Mouse (Mus musculus) embryonic facial prominence, embryonic 12.5 days (tissue): ENCODE results near the gene Adgrl2. TPM values are rescaled to one million over a fixed set of nuclear protein-coding genes. Genes with fewer than 3 reads are reported as not detected.

Experiments used
- ATAC-seq: fragments of 200-750 bp; cut with Nextera tagmentation; 2 replicates; pipeline ENCODE4 v1.8.0; 2017; ENCODE audit not compliant: insufficient number of reproducible peaks, insufficient read depth, low FRiP score, low TSS enrichment
- H3K27ac ChIP-seq: fragments of 300-500 bp; sonication (generic); 2 replicates; pipeline ENCODE4 v1.5.1; 2016; ENCODE audit warnings: mild to moderate bottlenecking
- H3K27me3 ChIP-seq: fragments of 300-500 bp; sonication (generic); 2 replicates; pipeline ENCODE4 v1.6.1; 2016; ENCODE audit warnings: mild to moderate bottlenecking, moderate library complexity
- H3K36me3 ChIP-seq: fragments of 300-500 bp; sonication (generic); 2 replicates; pipeline ENCODE4 v1.6.1; 2016; ENCODE audit warnings: mild to moderate bottlenecking
- H3K4me1 ChIP-seq: fragments of 300-500 bp; sonication (generic); 2 replicates; pipeline ENCODE4 v1.6.1; 2016
- H3K4me2 ChIP-seq: fragments of 300-500 bp; sonication (generic); replicated peaks from 2 replicates; pipeline ENCODE4 v1.6.1; 2016; ENCODE audit warnings: mild to moderate bottlenecking, moderate library complexity
- H3K4me3 ChIP-seq: fragments of 300-500 bp; sonication (generic); 2 replicates; pipeline ENCODE4 v1.5.1; 2016; ENCODE audit warnings: mild to moderate bottlenecking
- H3K9ac ChIP-seq: fragments of 300-500 bp; sonication (generic); 2 replicates; pipeline ENCODE4 v1.6.1; 2016; ENCODE audit warnings: mild to moderate bottlenecking, moderate library complexity
- H3K9me3 ChIP-seq: fragments of 300-500 bp; sonication (generic); 2 replicates; pipeline ENCODE4 v1.6.1; 2016; ENCODE audit warnings: mild to moderate bottlenecking, moderate library complexity
- WGBS: fragments of 180-500 bp; shearing (Covaris S2); methylation state at CpG from one replicate; pipeline ENCODE4 v1.1.7; 2016; 5-methylcytosine and 5-hydroxymethylcytosine counted together
- polyA plus RNA-seq: library from polyadenylated mRNA; unstranded; fragments of >200 nt; fragmentation: Nextera tagmentation; extraction: Ambion mirVana; gene quantifications from 2 replicates; pipeline ENCODE4 v1.2.1, GENCODE M21; 2016

Gene Adgrl2
- 134 and 141 TPM in 2 replicates for polyA plus RNA-seq

DNA sequence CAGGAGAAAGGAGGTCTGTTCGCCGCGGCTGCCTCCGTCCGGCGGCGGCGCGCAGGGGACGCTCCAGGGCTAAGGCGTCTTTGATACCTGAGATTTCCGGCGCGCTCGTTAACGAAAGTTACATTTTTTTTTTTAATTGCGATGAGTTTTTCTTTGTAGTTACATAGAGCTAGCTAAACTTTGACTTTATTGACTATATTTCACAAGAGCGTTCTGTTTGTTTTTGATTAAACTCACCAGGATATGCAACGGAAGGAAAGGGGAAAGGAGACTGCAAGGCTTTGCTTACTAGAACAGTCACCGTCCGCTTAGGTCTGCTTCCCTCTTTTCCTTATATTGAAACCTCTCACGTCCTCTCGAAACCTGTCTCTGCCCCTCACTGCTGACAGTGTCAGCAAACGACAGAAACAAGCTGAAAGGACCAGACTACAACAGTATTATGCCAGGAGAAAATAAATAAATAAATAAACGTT lies at the start of gene Adgrl2:
Gene Adgrl2, minus strand, starts transcription at position 25 of the 473 bp plus-strand sequence.
- WGBS = under 1% methylated on average over 25 of the region's 25 CpGs
- no peak; the same call in 1 of the 2 replicates for ATAC-seq
- H3K4me2 ChIP-seq = peak within 1 kb of the TSS; percentile 68
- peak within 1 kb of the TSS; percentile 91 for H3K4me3 ChIP-seq
- H3K27me3 ChIP-seq = no peaks in the 10 kb centered on the region
- peak within 1 kb of the TSS; percentile 100 for H3K27ac ChIP-seq
- peaks cover 17% of the 10 kb centered on the region for H3K4me1 ChIP-seq
- peak within 1 kb of the TSS; percentile 99 for H3K9ac ChIP-seq
- H3K36me3 ChIP-seq = no peaks in the 10 kb centered on the region
- H3K9me3 ChIP-seq = no peaks in the 10 kb centered on the region

DNA sequence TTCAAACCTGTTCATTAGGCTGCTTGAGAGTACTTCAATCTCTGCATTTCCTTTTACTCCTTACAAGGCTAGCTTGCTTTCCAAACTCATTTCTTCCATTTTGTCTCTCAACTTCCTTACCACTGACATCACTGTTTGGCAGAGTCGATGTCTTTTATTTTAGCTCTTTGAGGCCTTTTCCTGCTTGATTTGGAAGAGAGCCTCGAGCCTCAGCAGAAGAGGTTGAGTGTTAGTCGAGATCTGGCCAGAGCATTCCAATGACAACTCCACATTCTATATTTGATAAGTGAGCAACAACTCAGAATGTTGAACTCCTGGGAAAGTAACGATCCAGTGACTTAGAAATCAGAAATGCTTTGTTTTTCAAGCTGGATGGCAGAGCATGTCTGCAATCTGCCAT lies 48.4 kb upstream of the Adgrl2 start:
- no peaks in the 10 kb centered on the region for H3K9me3 ChIP-seq
- WGBS = 67% methylated on average over 4 of the region's 4 CpGs
- H3K9ac ChIP-seq = no peak overlapping the region
- H3K4me1 ChIP-seq = peaks cover 13% of the 10 kb centered on the region; the same call in 1 of the 2 replicates
- H3K4me3 ChIP-seq = no peak overlapping the region
- no peak overlapping the region for H3K4me2 ChIP-seq
- no peak for ATAC-seq
- no peaks in the 10 kb centered on the region for H3K36me3 ChIP-seq
- H3K27me3 ChIP-seq = no peaks in the 10 kb centered on the region
- H3K27ac ChIP-seq = no peak overlapping the region

- H3K4me2 ChIP-seq = no peak overlapping the region
- H3K27ac ChIP-seq = no peak overlapping the region
- ATAC-seq = no peak
- WGBS = 57% methylated on average over 5 of the region's 5 CpGs
- H3K4me3 ChIP-seq = no peak overlapping the region
- no peaks in the 10 kb centered on the region for H3K9me3 ChIP-seq
- no peak overlapping the region for H3K9ac ChIP-seq
- H3K27me3 ChIP-seq = no peaks in the 10 kb centered on the region
- H3K4me1 ChIP-seq = no peaks in the 10 kb centered on the region
- H3K36me3 ChIP-seq = no peaks in the 10 kb centered on the region
Observed at GRCm38 (mm10) chr3:149019925-149020324, 29.6 kb upstream of the Adgrl2 start.

DNA sequence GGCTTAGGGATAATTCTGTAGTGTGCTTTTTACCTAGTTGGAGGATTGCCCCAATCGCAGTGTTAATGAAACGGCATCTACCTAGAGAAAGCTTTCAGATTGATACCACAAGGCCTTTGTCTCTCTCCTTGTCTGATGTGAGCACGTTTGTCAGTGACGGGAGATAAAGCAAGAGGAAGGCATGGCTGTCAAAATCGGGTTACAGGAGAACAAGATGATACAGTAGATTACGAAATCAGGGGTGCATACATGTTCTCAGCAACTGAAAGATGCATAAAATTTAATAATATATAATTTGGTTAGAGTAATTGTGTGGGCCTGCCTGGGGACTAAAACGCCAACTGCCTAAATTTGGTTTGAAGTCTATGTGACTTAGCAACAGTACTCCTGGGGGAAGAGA lies 19.0 kb upstream of the Adgrl2 start:
- no peak for ATAC-seq
- Histone ChIP-seq H3K4me2 (no peak overlapping the region), H3K36me3 (no peaks in the 10 kb centered on the region), H3K4me3 (no peak overlapping the region), H3K27ac (no peak overlapping the region), H3K9me3 (no peaks in the 10 kb centered on the region), H3K27me3 (no peaks in the 10 kb centered on the region), H3K4me1 (peaks cover 5% of the 10 kb centered on the region; the same call in 1 of the 2 replicates), H3K9ac (no peak overlapping the region)
- WGBS = 59% methylated on average over 7 of the region's 7 CpGs

- H3K9me3 ChIP-seq = no peaks in the 10 kb centered on the region
- H3K9ac ChIP-seq = no peak overlapping the region
- no peak for ATAC-seq
- H3K27ac ChIP-seq = no peak overlapping the region
- H3K4me3 ChIP-seq = no peak overlapping the region
- H3K27me3 ChIP-seq = no peaks in the 10 kb centered on the region
- H3K4me1 ChIP-seq = peaks cover 5% of the 10 kb centered on the region; the same call in 1 of the 2 replicates
- 77% methylated on average over 6 of the region's 6 CpGs for WGBS
- no peaks in the 10 kb centered on the region for H3K36me3 ChIP-seq
- H3K4me2 ChIP-seq = no peak overlapping the region
Observed at GRCm38 (mm10) chr3:149008634-149009023, 18.3 kb upstream of the Adgrl2 start.

GRCm38 (mm10) chr3:149007860-149008633 lies 17.7 kb upstream of the Adgrl2 start:
- Histone ChIP-seq H3K36me3 (no peaks in the 10 kb centered on the region), H3K4me3 (no peak overlapping the region), H3K9ac (no peak overlapping the region), H3K27ac (no peak overlapping the region), H3K4me1 (peaks cover 5% of the 10 kb centered on the region; the same call in 1 of the 2 replicates), H3K9me3 (no peaks in the 10 kb centered on the region), H3K27me3 (no peaks in the 10 kb centered on the region), H3K4me2 (peak overlapping the region; percentile 29)
- ATAC-seq = no peak
- 54% methylated on average over 20 of the region's 20 CpGs for WGBS

- Histone ChIP-seq H3K27me3 (no peaks in the 10 kb centered on the region), H3K4me3 (no peak overlapping the region), H3K9me3 (no peaks in the 10 kb centered on the region), H3K36me3 (no peaks in the 10 kb centered on the region), H3K27ac (no peak overlapping the region), H3K4me2 (no peak overlapping the region), H3K9ac (no peak overlapping the region), H3K4me1 (peaks cover 4% of the 10 kb centered on the region; the same call in 1 of the 2 replicates)
- ATAC-seq = no peak
- WGBS = 22% methylated on average over 8 of the region's 8 CpGs
Observed at GRCm38 (mm10) chr3:149001364-149001763, 11.0 kb upstream of the Adgrl2 start.

DNA sequence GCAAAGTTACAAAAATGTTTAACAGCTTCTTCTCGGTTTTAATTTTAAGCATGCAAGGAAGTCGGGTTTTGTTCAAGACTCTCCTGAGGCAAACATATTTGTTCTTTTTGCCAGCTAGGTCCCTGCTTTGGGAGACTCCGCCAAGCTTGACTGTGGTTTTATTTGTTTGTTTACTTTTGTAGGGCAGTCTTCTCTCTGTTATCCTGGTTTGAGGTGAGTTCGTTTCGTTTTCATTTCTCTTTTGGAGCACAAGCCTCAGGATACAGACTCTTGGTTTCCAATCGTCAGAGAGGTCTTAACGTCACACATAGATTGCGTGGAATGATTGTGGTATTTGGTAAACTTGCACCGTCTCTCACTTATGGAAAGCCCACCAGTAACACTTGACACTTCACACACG lies 8.3 kb upstream of the Adgrl2 start:
- H3K9ac ChIP-seq = no peak overlapping the region
- no peaks in the 10 kb centered on the region for H3K9me3 ChIP-seq
- no peaks in the 10 kb centered on the region for H3K36me3 ChIP-seq
- H3K4me2 ChIP-seq = no peak overlapping the region
- H3K27me3 ChIP-seq = no peaks in the 10 kb centered on the region
- no peak for ATAC-seq
- H3K27ac ChIP-seq = no peak overlapping the region
- H3K4me1 ChIP-seq = peaks cover 5% of the 10 kb centered on the region; the same call in 1 of the 2 replicates
- H3K4me3 ChIP-seq = no peak overlapping the region
- WGBS = 67% methylated on average over 10 of the region's 10 CpGs

GRCm38 (mm10) chr3:148991056-148991455 lies 701 bp upstream of the Adgrl2 start:
- peak overlapping the region; percentile 99; the same call in 1 of the 2 replicates for H3K9ac ChIP-seq
- WGBS = 2% methylated on average over 8 of the region's 8 CpGs

DNA sequence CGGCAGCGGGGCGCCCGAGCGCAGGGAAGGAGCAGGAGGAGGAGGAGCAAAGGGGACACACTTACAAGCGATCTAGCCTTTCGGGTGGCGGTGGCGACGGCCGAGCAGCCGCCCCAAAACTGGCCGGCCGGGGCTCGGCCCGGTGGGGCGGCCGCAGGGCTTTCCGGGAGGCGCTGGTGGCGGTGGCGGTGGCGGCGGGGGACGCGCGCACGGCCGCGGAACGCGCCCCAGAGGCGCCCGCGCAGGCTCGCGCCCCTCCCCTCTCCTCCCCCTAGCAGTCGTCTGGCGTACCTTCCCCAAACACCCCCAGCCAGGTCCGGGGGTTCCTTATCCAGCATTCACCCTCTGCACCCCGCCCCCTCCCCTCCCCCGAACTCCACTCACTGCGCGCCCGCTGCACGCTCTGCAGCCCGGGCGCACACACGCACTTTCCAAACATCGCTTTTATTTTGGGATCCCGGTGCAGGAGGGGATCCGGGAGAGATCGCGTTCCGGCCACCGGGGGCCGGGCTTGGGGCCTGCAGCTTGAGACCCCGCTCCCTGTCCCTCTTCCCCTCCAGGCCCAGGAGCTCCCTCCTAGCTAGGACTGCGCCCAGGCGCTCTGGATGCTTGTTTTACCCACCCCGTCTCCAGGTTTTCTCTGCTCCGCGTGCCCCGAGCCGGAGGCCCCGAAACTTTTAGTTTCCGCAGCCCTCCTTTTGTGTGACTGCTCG lies 381 bp downstream of the Adgrl2 start:
- Histone ChIP-seq H3K9me3 (no peaks in the 10 kb centered on the region), H3K27ac (peak overlapping the region; percentile 100), H3K4me3 (peak overlapping the region; percentile 91), H3K4me1 (peaks cover 23% of the 10 kb centered on the region), H3K4me2 (peak overlapping the region; percentile 68), H3K36me3 (no peaks in the 10 kb centered on the region), H3K27me3 (no peaks in the 10 kb centered on the region), H3K9ac (peak overlapping the region; percentile 99)
- under 1% methylated on average over 30 of the region's 68 CpGs for WGBS
- peak; percentile 76 for ATAC-seq

More at GRCm38 (mm10) chr3:148991056-148991455, 701 bp upstream of the Adgrl2 start:
- Histone ChIP-seq H3K4me3 (peak overlapping the region; percentile 91), H3K4me1 (peaks cover 16% of the 10 kb centered on the region), H3K27me3 (no peaks in the 10 kb centered on the region), H3K4me2 (peak overlapping the region; percentile 68), H3K36me3 (no peaks in the 10 kb centered on the region), H3K9me3 (no peaks in the 10 kb centered on the region), H3K27ac (peak overlapping the region; percentile 100)
- ATAC-seq = no peak

GRCm38 (mm10) chr3:148988996-148989817 lies 1.1 kb downstream of the Adgrl2 start:
- Histone ChIP-seq H3K4me1 (peaks cover 30% of the 10 kb centered on the region), H3K9me3 (no peaks in the 10 kb centered on the region), H3K36me3 (no peaks in the 10 kb centered on the region), H3K27ac (peak overlapping the region; percentile 100), H3K27me3 (no peaks in the 10 kb centered on the region), H3K9ac (peak overlapping the region; percentile 99), H3K4me2 (peak overlapping the region; percentile 68), H3K4me3 (peak overlapping the region; percentile 91)
- WGBS = under 1% methylated on average over 73 of the region's 75 CpGs
- peak; percentile 88 for ATAC-seq
